Mouse (Mus musculus): ENCODE measurements around the gene Vamp2.

The Vamp2 gene

GRCm38 (mm10) chr11:69133923-69134621 lies 45.8 kb downstream of the Vamp2 start:
- peak in 1 of 2 experiments; percentile 45 for DNase-seq (ENCODE audit: low spot score in 2 of 2)

DNA sequence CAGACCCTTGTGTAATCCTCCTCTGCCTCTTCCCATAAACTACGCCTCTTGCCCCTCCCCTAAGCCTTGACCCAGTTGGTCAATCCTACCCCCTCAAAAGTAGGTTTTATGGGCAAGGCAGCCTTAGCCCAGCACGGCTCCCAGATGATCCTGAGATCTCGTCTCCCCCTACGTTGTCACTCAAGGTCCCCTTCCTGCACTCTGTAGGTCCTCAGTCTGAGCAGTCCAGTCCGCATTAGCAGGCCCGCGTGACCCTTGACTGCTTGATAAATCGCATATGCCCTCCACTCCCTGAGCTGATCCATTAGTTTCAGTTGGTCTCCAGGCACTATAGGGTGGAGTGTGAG lies 46.3 kb downstream of the Vamp2 start:
- DNase-seq (ENCODE audit: low spot score in 2 of 2), result no peak

GRCm38 (mm10) chr11:69135361-69135760 lies 47.1 kb downstream of the Vamp2 start:
- no peak for DNase-seq (ENCODE audit: low spot score in 2 of 2)
